Mouse (Mus musculus): ENCODE data around the gene Gm11595.
"Not testable (repeated sequence)": the region's sequence is repeated elsewhere in the genome, so short reads cannot be mapped to it uniquely, and the experiment has no call there.

Gene Gm11595

GRCm38 (mm10) chr11:99772813-99773212, at the start of gene Gm11595:
Gene Gm11595 (minus strand): TSS chr11:99772913.
- DNase-seq (ENCODE audit: low spot score) = not testable (repeated sequence)

GRCm38 (mm10) chr11:99815566-99815965, 42.9 kb upstream of the Gm11595 start, which contains the start of gene Gm11564:
Gene Gm11564 (minus strand): TSS chr11:99815666.
- not testable (repeated sequence) for DNase-seq (ENCODE audit: low spot score)

- not testable (repeated sequence) for DNase-seq (ENCODE audit: low spot score)
Measured at GRCm38 (mm10) chr11:99809792-99810191, 37.1 kb upstream of the Gm11595 start, which contains the start of gene Krtap4-13. Gene Krtap4-13 (minus strand): TSS chr11:99809892.

DNA sequence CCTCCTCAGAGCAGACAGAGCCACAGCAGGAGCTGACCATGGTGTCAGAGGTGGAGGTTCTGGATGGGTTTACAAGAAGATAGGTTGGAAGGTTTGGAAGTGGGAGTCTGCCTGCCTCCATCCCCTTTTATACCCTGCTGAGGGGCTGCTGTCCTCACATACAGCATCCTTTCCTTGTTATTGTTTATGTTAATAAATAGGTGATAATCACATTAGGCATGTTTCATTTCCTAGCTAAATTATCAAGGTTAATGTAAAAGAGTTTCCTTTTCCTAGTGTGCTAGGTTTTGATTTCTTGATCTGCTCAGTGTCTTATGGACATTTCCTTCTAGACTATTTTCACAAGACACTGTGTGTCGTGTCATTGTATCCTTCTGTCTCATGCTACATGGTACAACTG, 31.6 kb upstream of the Gm11595 start, which contains the start of gene Gm11554:
TSS of gene Gm11554 (minus strand) at position 101 of the 400 bp plus-strand sequence.
- DNase-seq (ENCODE audit: low spot score) = not testable (repeated sequence)

- not testable (repeated sequence) for DNase-seq (ENCODE audit: low spot score)
Measured at GRCm38 (mm10) chr11:99798832-99799231, 26.1 kb upstream of the Gm11595 start, which contains the start of gene Gm11569. Gene Gm11569 (minus strand): TSS chr11:99798932.

DNA sequence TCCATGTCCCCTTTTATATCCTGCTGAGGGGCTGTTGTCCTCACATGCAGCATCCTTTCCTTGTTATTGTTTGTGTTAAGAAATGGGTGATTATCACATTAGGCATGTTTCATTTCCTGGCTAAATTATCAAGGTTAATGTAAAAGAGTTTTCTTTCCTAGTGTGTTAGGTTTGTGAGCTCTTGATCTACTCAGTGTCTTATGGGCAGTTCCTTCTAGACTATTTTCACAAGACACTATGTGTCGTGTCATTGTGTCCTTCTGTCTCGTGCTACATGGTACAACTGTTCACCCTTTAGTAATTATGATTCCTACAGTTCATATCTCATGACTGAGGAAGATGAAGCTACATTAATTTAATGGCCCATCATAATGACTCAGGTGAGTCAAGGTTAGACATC, 20.7 kb upstream of the Gm11595 start, which contains the start of gene Gm11596:
TSS of gene Gm11596 (minus strand) at position 101 of the 400 bp plus-strand sequence.
- DNase-seq (ENCODE audit: low spot score) = no peak

- DNase-seq (ENCODE audit: low spot score) = not testable (repeated sequence)
Measured at GRCm38 (mm10) chr11:99784900-99785299, 12.2 kb upstream of the Gm11595 start, which contains the start of gene Krtap4-9. Gene Krtap4-9 (plus strand): TSS chr11:99785200.

DNA sequence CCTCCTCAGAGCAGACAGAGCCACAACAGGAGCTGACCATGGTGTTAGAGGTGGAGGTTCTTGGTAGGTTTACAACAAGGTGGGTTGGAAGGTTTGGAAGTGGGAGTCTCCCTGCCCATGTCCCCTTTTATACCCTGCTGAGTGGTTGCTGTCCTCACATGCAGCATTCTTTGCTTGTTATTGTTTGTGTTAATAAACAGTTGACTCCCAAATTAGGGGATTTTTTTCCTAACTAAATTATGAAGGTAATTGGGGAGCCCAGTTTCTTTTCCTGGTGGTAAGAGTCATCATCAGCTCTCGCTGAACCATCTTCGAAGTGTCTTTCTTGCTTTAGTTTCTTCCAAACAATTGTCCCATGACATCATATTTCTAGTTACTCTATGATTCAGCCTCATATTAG, 7.9 kb upstream of the Gm11595 start, which contains the start of gene Krtap4-8:
TSS of gene Krtap4-8 (minus strand) at position 101 of the 400 bp plus-strand sequence.
- DNase-seq (ENCODE audit: low spot score) = no peak

GRCm38 (mm10) chr11:99778401-99778800, 5.7 kb upstream of the Gm11595 start:
- DNase-seq (ENCODE audit: low spot score) = no peak

GRCm38 (mm10) chr11:99768410-99768809, 4.3 kb downstream of the Gm11595 start:
- no peak for DNase-seq (ENCODE audit: low spot score)

DNA sequence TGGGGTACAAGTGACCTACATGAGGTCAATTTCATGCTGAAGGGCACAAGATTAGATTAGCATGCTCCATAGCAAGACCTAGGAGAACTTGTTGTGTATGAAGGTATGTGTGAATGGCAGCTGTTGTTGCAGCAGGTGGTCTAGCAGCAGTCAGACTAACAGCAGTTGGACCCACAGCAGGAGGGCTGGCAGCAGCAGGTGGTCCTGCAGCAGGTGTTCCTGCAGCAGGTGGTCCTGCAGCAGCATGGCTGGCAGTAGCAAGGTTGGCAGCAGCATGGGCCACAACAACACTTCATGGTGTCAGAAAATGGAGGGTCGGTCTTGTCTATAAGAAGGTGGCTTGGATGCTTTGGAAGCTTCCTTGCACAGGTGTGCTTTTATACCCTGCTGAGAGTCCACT, 13.8 kb downstream of the Gm11595 start:
- DNase-seq (ENCODE audit: low spot score) = no peak

- no peak for DNase-seq (ENCODE audit: low spot score)
Measured at GRCm38 (mm10) chr11:99743985-99744384, 28.7 kb downstream of the Gm11595 start.

DNA sequence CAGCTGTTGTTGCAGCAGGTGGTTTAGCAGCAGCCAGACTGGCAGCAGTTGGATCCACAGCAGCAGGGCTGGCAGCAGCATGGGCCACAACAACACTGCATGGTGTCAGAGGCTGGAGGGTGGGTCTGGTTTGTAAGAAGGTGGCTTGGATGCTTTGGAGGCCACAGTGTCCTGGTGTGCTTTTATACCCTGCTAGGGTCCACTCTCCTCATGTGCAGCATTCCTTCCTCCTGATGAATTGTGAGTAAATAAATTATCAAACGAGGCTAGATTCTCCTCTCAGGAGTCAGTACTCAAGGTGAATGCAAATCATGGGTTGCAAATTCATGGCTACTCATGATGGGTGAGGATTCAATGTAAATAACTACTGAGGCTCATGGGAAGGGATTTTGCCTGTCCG, 38.5 kb downstream of the Gm11595 start, which contains the start of gene Gm14180:
TSS of gene Gm14180 (minus strand) at position 101 of the 400 bp plus-strand sequence.
- DNase-seq (ENCODE audit: low spot score) = no peak

GRCm38 (mm10) chr11:99724061-99724460, 48.7 kb downstream of the Gm11595 start:
- no peak for DNase-seq (ENCODE audit: low spot score)

All from adipocyte (in vitro differentiated cells).